In genomic region chr13:73034065-73034831, GRCm38 (mm10) we compare ENCODE assay signal across 11 mouse cellular contexts.
DNase-seq lines count a peak whose midpoint lies in the region; ATAC-seq and TF ChIP-seq lines count a peak whose summit lies in the region.
"Had no signal": no experiment of that assay in that cellular context is flagged by ENCODE, and none has a peak within 500 bp of the region (broad histone marks: within the 10 kb centered on the region; RNA-seq: fewer than 3 reads in every experiment).

No protein-coding gene starts in this region.

- peak; percentile 92 for ATAC-seq in hindbrain, embryonic 15.5 days (ENCODE audit: low FRiP score, low read depth)
- peak; percentile 94 for ATAC-seq in neural tube, embryonic 12.5 days (ENCODE audit: low FRiP score, low read depth)
- ATAC-seq in intestine, postnatal 0 days, result no peak

- DNase-seq in kidney, adult 9 months, result peak; percentile 28
- DNase-seq in kidney, adult 8-10 months, result no peak
- peak; percentile 83 for DNase-seq in embryo, embryonic 11 days
- DNase-seq in gastrocnemius, postnatal 14 days, result no peak
- no peak for DNase-seq in spleen, postnatal 36 days (ENCODE audit: low spot score in 2 of 2)
- DNase-seq: kidney, postnatal 25 days had no signal

- WGBS in hindbrain, embryonic 15.5 days, result 13% methylated on average over 10 of the region's 10 CpGs
- WGBS in neural tube, embryonic 12.5 days, result 10% methylated on average over 10 of the region's 10 CpGs
- 38% methylated on average over 10 of the region's 10 CpGs for WGBS in intestine, postnatal 0 days

- TF ChIP-seq CTCF in intestine, postnatal 0 days (IDR thresholded peaks at IDR 0.05; ENCODE audit: low read depth), result no peak

- H3K36me3 ChIP-seq in hindbrain, embryonic 15.5 days, result no peaks in the 10 kb centered on the region
- no peaks in the 10 kb centered on the region for H3K36me3 ChIP-seq in neural tube, embryonic 12.5 days
- no peaks in the 10 kb centered on the region for H3K36me3 ChIP-seq in intestine, postnatal 0 days (ENCODE audit: control insufficient read depth, insufficient read depth)
- H3K36me3 ChIP-seq: lung, embryonic 15.5 days had no signal

- peaks cover 18% of the 10 kb centered on the region for H3K4me1 ChIP-seq in hindbrain, embryonic 15.5 days (replicated peaks)
- peaks cover 31% of the 10 kb centered on the region for H3K4me1 ChIP-seq in neural tube, embryonic 12.5 days
- H3K4me1 ChIP-seq in intestine, postnatal 0 days (replicated peaks; ENCODE audit: control insufficient read depth, insufficient read depth, low read length), result no peaks in the 10 kb centered on the region
- H3K4me1 ChIP-seq: lung, embryonic 15.5 days had no signal

- no peak overlapping the region for H3K4me2 ChIP-seq in hindbrain, embryonic 15.5 days
- H3K4me2 ChIP-seq in neural tube, embryonic 12.5 days (replicated peaks), result no peak overlapping the region; the same call in 1 of the 2 replicates
- H3K4me2 ChIP-seq in intestine, postnatal 0 days (replicated peaks; ENCODE audit: low read depth), result no peak overlapping the region
- H3K4me2 ChIP-seq: lung, embryonic 15.5 days had no signal

- intact Hi-C loops in gastrocnemius, postnatal 14 days (cut with DNase I; ENCODE audit: low total_unique reads), result no loop called here

- H3K27ac ChIP-seq in hindbrain, embryonic 15.5 days (replicated peaks), result peak overlapping the region; percentile 60
- H3K27ac ChIP-seq in neural tube, embryonic 12.5 days, result no peak overlapping the region
- H3K27ac ChIP-seq in intestine, postnatal 0 days (ENCODE audit: low read depth, low read length), result no peak overlapping the region
- H3K27ac ChIP-seq: lung, embryonic 15.5 days had no signal

- no peak overlapping the region for H3K4me3 ChIP-seq in hindbrain, embryonic 15.5 days
- H3K4me3 ChIP-seq in neural tube, embryonic 12.5 days, result no peak overlapping the region
- no peak overlapping the region for H3K4me3 ChIP-seq in intestine, postnatal 0 days (ENCODE audit: low read depth, low read length)
- H3K4me3 ChIP-seq: erythroblast, embryonic 14.5 days; lung, embryonic 15.5 days had no signal

- H3K27me3 ChIP-seq in hindbrain, embryonic 15.5 days, result peaks cover 9% of the 10 kb centered on the region; the same call in 1 of the 2 replicates
- peaks cover 6% of the 10 kb centered on the region for H3K27me3 ChIP-seq in neural tube, embryonic 12.5 days (replicated peaks)
- H3K27me3 ChIP-seq in intestine, postnatal 0 days (replicated peaks; ENCODE audit: control insufficient read depth, insufficient read depth, low read length), result no peaks in the 10 kb centered on the region
- H3K27me3 ChIP-seq: lung, embryonic 15.5 days had no signal

- no peak overlapping the region for H3K9ac ChIP-seq in hindbrain, embryonic 15.5 days
- H3K9ac ChIP-seq in neural tube, embryonic 12.5 days, result no peak overlapping the region
- no peak overlapping the region for H3K9ac ChIP-seq in intestine, postnatal 0 days (ENCODE audit: low read depth, low read length)
- H3K9ac ChIP-seq: lung, embryonic 15.5 days had no signal

- H3K9me3 ChIP-seq in hindbrain, embryonic 15.5 days, result no peaks in the 10 kb centered on the region
- H3K9me3 ChIP-seq in neural tube, embryonic 12.5 days, result no peaks in the 10 kb centered on the region
- no peaks in the 10 kb centered on the region for H3K9me3 ChIP-seq in intestine, postnatal 0 days (ENCODE audit: control insufficient read depth)
- H3K9me3 ChIP-seq: lung, embryonic 15.5 days had no signal

Comparison
In these comparisons a context has a peak if more than half of its experiments do, and no peak if none do; other contexts are left out.
1. DNase-seq: peak in kidney, adult 9 months (single experiment) and embryo, embryonic 11 days (single experiment); none in kidney, adult 8-10 months (0 of 2), gastrocnemius, postnatal 14 days (single experiment) and spleen, postnatal 36 days (0 of 2).